Mouse (Mus musculus) CH12.LX (cell line): ENCODE measurements around the gene Socs7. TPM values are rescaled to one million over a fixed set of nuclear protein-coding genes. Genes with fewer than 3 reads are reported as not detected.

Experiments used
- DNase-seq: peaks from one replicate; pipeline ENCODE4 v3.0.0-alpha.2; 2013; ENCODE audit errors: extremely low read depth
- H3K27ac ChIP-seq: 2 replicates; pipeline ENCODE4 v1.5.1; 2012; ENCODE audit warnings: low read depth, mild to moderate bottlenecking, control low read depth, moderate library complexity; ENCODE audit not compliant: insufficient read depth
- H3K27me3 ChIP-seq: replicated peaks from 2 replicates; pipeline ENCODE3; 2012; ENCODE audit warnings: inconsistent platforms
- H3K36me3 ChIP-seq, 2 experiments: replicated peaks in 1 of 2; 2 replicates each; pipeline versions ENCODE3 to v1.6.1; 2012; ENCODE audit warnings: inconsistent platforms in 1 of 2, low read length in 1 of 2, mild to moderate bottlenecking in 1 of 2, mixed read lengths in 1 of 2, moderate library complexity in 1 of 2; ENCODE audit not compliant: control insufficient read depth in 1 of 2, insufficient read depth in 1 of 2
- H3K4me1 ChIP-seq, 2 experiments: 2 replicates each; pipeline ENCODE4 v1.6.1; 2012; ENCODE audit warnings: inconsistent platforms in 1 of 2, moderate library complexity in 1 of 2; ENCODE audit not compliant: insufficient read depth in 2 of 2, control insufficient read depth in 1 of 2
- H3K4me2 ChIP-seq: 2 replicates; pipeline ENCODE4 v1.6.1; 2012; ENCODE audit warnings: low read depth, mild to moderate bottlenecking, control low read depth; ENCODE audit not compliant: poor library complexity, insufficient read depth, severe bottlenecking
- H3K4me3 ChIP-seq, 3 experiments: fragments of 150-350 bp in 1 of 3; sonication (generic) in 1 of 3; replicated peaks in 1 of 3; 2 replicates each; pipeline versions ENCODE3 to v1.5.1; 2011 to 2012; ENCODE audit warnings: low read depth in 2 of 3, low read length in 2 of 3, mild to moderate bottlenecking in 2 of 3, moderate library complexity in 2 of 3, control low read depth in 1 of 3, improper control_type of control experiment in 1 of 3, inconsistent platforms in 1 of 3, mixed read lengths in 1 of 3; ENCODE audit not compliant: poor library complexity in 1 of 3
- H3K79me2 ChIP-seq: replicated peaks from 2 replicates; pipeline ENCODE4 v1.6.1; 2012; ENCODE audit warnings: mild to moderate bottlenecking, moderate library complexity; ENCODE audit not compliant: control insufficient read depth, poor library complexity, insufficient read depth, severe bottlenecking; ENCODE audit errors: extremely low read depth
- H3K9ac ChIP-seq: 2 replicates; pipeline ENCODE4 v1.6.1; 2012; ENCODE audit warnings: low read depth, mild to moderate bottlenecking, control low read depth, moderate library complexity; ENCODE audit not compliant: insufficient read depth
- H3K9me3 ChIP-seq: replicated peaks from 2 replicates; pipeline ENCODE3; 2012; ENCODE audit warnings: low read length, inconsistent platforms, mixed read lengths
- BHLHE40 ChIP-seq: IDR thresholded peaks from 2 replicates; pipeline ENCODE4 v1.6.1; 2011; ENCODE audit warnings: mild to moderate bottlenecking, low read depth, low read length, improper control_type of control experiment
- CTCF ChIP-seq, 2 experiments: IDR thresholded peaks in 1 of 2; conservative IDR thresholded peaks in 1 of 2; 2 replicates each; pipeline ENCODE4 v1.5.1; 2011 to 2012; ENCODE audit warnings: low read depth in 2 of 2, low read length in 2 of 2, improper control_type of control experiment in 1 of 2, inconsistent platforms in 1 of 2, mild to moderate bottlenecking in 1 of 2, moderate library complexity in 1 of 2
- E2F4 ChIP-seq: IDR thresholded peaks from 2 replicates; pipeline ENCODE4 v1.6.1; 2011; ENCODE audit warnings: low read depth, low read length, improper control_type of control experiment; ENCODE audit not compliant: insufficient replicate concordance
- EP300 ChIP-seq: IDR thresholded peaks from 2 replicates; pipeline ENCODE4 v1.6.1; 2011; ENCODE audit warnings: low read length, improper control_type of control experiment
- GABPA ChIP-seq: IDR thresholded peaks from 2 replicates; pipeline ENCODE4 v1.6.1; 2012; ENCODE audit warnings: low read depth, low read length, improper control_type of control experiment, inconsistent platforms; ENCODE audit not compliant: insufficient replicate concordance
- HCFC1 ChIP-seq: IDR thresholded peaks from 2 replicates; pipeline ENCODE4 v1.6.1; 2012; ENCODE audit warnings: low read depth, mild to moderate bottlenecking, inconsistent platforms, low read length, improper control_type of control experiment
- JUN ChIP-seq: IDR thresholded peaks from 2 replicates; pipeline ENCODE4 v1.6.1; 2011; ENCODE audit warnings: low read depth, mild to moderate bottlenecking, low read length, improper control_type of control experiment, moderate library complexity; ENCODE audit not compliant: insufficient read depth
- JUND ChIP-seq: conservative IDR thresholded peaks from 2 replicates; pipeline ENCODE4 v1.6.1; 2011; ENCODE audit warnings: low read depth, low read length, improper control_type of control experiment
- KAT2A ChIP-seq: IDR thresholded peaks from 2 replicates; pipeline ENCODE4 v1.6.1; 2012; ENCODE audit warnings: low read length, improper control_type of control experiment, inconsistent platforms; ENCODE audit not compliant: insufficient replicate concordance
- MAX ChIP-seq: IDR thresholded peaks from 2 replicates; pipeline ENCODE4 v1.6.1; 2011; ENCODE audit warnings: low read length, improper control_type of control experiment
- MXI1 ChIP-seq: IDR thresholded peaks from 2 replicates; pipeline ENCODE4 v1.6.1; 2011; ENCODE audit warnings: mild to moderate bottlenecking, low read depth, low read length, improper control_type of control experiment
- MYC ChIP-seq: IDR thresholded peaks from 2 replicates; pipeline ENCODE4 v1.6.1; 2011; ENCODE audit warnings: low read depth, mild to moderate bottlenecking, improper control_type of control experiment, low read length
- NRF1 ChIP-seq: IDR thresholded peaks from 2 replicates; pipeline ENCODE4 v1.6.1; 2014; ENCODE audit warnings: low read depth, mild to moderate bottlenecking, inconsistent platforms, low read length, improper control_type of control experiment, moderate library complexity
- PAX5 ChIP-seq: IDR thresholded peaks from 2 replicates; pipeline ENCODE4 v1.6.1; 2012; ENCODE audit warnings: low read length, inconsistent platforms, mixed read lengths
- POLR2A ChIP-seq: IDR thresholded peaks from 2 replicates; pipeline ENCODE4 v1.6.1; 2011; ENCODE audit warnings: low read depth, mild to moderate bottlenecking, improper control_type of control experiment, low read length
- POLR2AphosphoS2 ChIP-seq: IDR thresholded peaks from 2 replicates; pipeline ENCODE4 v1.6.1; 2011; ENCODE audit warnings: low read depth, low read length, improper control_type of control experiment
- RAD21 ChIP-seq: IDR thresholded peaks from 2 replicates; pipeline ENCODE4 v1.6.1; 2011; ENCODE audit warnings: low read depth, mild to moderate bottlenecking, low read length, improper control_type of control experiment, moderate library complexity
- RCOR1 ChIP-seq: conservative IDR thresholded peaks from 2 replicates; pipeline ENCODE4 v1.6.1; 2012; ENCODE audit warnings: low read depth, mild to moderate bottlenecking, inconsistent platforms, low read length, improper control_type of control experiment
- SMC3 ChIP-seq: IDR thresholded peaks from 2 replicates; pipeline ENCODE4 v1.6.1; 2011; ENCODE audit warnings: low read depth, low read length, improper control_type of control experiment
- TCF12 ChIP-seq: IDR thresholded peaks from 2 replicates; pipeline ENCODE4 v1.6.1; 2014; ENCODE audit warnings: low read depth, mild to moderate bottlenecking, inconsistent platforms, low read length, improper control_type of control experiment
- USF1 ChIP-seq: IDR thresholded peaks from 2 replicates; pipeline ENCODE4 v1.6.1; 2014; ENCODE audit warnings: low read depth, mild to moderate bottlenecking, inconsistent platforms, low read length, improper control_type of control experiment
- ZC3H11A ChIP-seq: IDR thresholded peaks from 2 replicates; pipeline ENCODE4 v1.6.1; 2012; ENCODE audit warnings: low read depth, mild to moderate bottlenecking, inconsistent platforms, low read length, improper control_type of control experiment
- ZKSCAN1 ChIP-seq: IDR thresholded peaks from 2 replicates; pipeline ENCODE4 v1.6.1; 2012; ENCODE audit warnings: low read depth, inconsistent platforms, low read length, improper control_type of control experiment, borderline replicate concordance
- ZMIZ1 ChIP-seq: IDR thresholded peaks from 2 replicates; pipeline ENCODE4 v1.6.1; 2012; ENCODE audit warnings: low read depth, mild to moderate bottlenecking, inconsistent platforms, low read length, improper control_type of control experiment
- ZNF384 ChIP-seq: IDR thresholded peaks from 2 replicates; pipeline ENCODE4 v1.6.1; 2012; ENCODE audit warnings: low read depth, low read length, improper control_type of control experiment, inconsistent platforms
- dilution Hi-C: fragments of 300-500 bp; cut with MboI; formaldehyde crosslinking; loops from 2 replicates; pipeline ENCODE4 v1.14.3; 2020; ENCODE audit warnings: low sequenced_read_pairs; ENCODE audit not compliant: extremely low pct_unique_long_range_greater_than_20kb, extremely low pct_ligation_motif_present
- in situ Hi-C: fragments of 300-500 bp; cut with MboI; formaldehyde crosslinking; loops from 3 replicates; pipeline ENCODE4 v1.14.3; 2019; ENCODE audit warnings: low sequenced_read_pairs, low pct_ligation_motif_present, low pct_unique_long_range_greater_than_20kb, mixed read lengths
- polyA plus RNA-seq: library from polyadenylated mRNA; unstranded; fragments of >175 nt; gene quantifications from 2 replicates; pipeline ENCODE4 v1.2.1, GENCODE M21; 2012; ENCODE audit warnings: low read depth; ENCODE audit not compliant: insufficient read length
- total RNA-seq, 2 experiments: library from RNA; depleted of rRNA; stranded (reverse); fragments of 300-350 nt in 1 of 2; fragments of >200 nt in 1 of 2; gene quantifications; 2 replicates each; pipeline ENCODE4 v1.2.3; 2012 to 2014

The Socs7 gene
- total and polyA plus RNA-seq, 3 experiments, result 11.9 to 17.4 (median 15.1) TPM

DNA sequence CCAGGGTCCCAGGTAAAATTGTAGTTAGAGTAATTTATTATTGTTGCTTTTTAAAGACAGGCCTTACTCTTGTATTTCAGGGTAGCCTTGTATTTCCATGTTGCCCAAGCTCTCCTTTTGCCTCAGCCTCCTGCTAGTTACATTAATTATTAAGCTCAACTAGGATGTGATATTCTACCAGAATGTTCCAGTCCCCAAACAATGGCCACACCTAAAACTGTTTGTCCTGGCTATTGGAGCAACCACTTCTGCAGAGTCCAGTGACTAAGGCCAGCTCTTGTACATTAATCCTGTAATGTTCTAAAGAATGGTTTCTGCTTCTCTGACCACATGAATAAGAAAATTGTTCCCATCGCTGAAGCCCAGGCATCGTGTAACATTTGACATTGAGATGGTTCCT lies 20.7 kb downstream of the Socs7 start:
- no peaks in the 10 kb centered on the region for H3K4me1 ChIP-seq

DNA sequence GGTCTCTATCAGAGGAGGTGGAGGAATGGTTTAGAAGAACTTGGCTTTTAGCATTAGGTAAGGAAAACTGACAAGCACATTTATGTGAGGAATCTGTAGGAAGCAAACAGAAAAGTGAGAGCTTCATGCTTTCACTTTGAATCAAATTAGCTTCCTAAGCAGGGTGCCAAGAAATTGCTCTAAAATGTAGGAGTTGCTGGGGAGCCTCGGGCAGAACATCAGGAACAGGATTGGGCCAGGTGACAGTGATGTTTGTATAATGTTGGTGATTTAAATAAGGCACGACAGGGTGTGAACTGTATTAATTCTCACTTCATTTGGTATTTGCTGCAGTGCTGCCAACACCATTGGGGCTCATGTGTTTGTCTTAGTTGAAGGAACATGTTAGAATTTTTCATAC lies 21.4 kb downstream of the Socs7 start:
- dilution Hi-C loops (no loop called here), in situ Hi-C loops (no loop called here)
- Histone ChIP-seq H3K9me3 (no peaks in the 10 kb centered on the region), H3K36me3 (peaks cover 19 to 64% of the 10 kb centered on the region in 2 experiments), H3K27me3 (no peaks in the 10 kb centered on the region), H3K79me2 (no peaks in the 10 kb centered on the region), H3K4me2 (no peak overlapping the region), H3K27ac (no peak overlapping the region), H3K4me1 (no peaks in the 10 kb centered on the region), H3K9ac (no peak overlapping the region), H3K4me3 (no peak overlapping the region)
- TF ChIP-seq RCOR1 (no peak), KAT2A (no peak), JUND (no peak), NRF1 (no peak), ZC3H11A (no peak), ZNF384 (no peak), E2F4 (no peak), ZKSCAN1 (no peak), PAX5 (no peak), SMC3 (no peak), POLR2A (no peak), TCF12 (no peak)
- DNase-seq, result no peak

More for the DNA sequence above, 20.7 kb downstream of the Socs7 start:
- dilution Hi-C loops (no loop called here), in situ Hi-C loops (no loop called here)
- no peak overlapping the region for H3K4me2 ChIP-seq
- H3K27me3 ChIP-seq, result no peaks in the 10 kb centered on the region
- H3K27ac ChIP-seq, result no peak overlapping the region
- no peak for DNase-seq
- no peaks in the 10 kb centered on the region for H3K79me2 ChIP-seq
- H3K4me3 ChIP-seq, result no peak overlapping the region
- H3K36me3 ChIP-seq, result peaks cover 26 to 65% of the 10 kb centered on the region in 2 experiments
- H3K9ac ChIP-seq, result no peak overlapping the region
- no peaks in the 10 kb centered on the region for H3K9me3 ChIP-seq
- TF ChIP-seq GABPA (no peak), HCFC1 (no peak), PAX5 (no peak), MXI1 (no peak), MAX (no peak), KAT2A (no peak), MYC (no peak), POLR2AphosphoS2 (no peak), BHLHE40 (no peak), ZMIZ1 (no peak), POLR2A (no peak), CTCF (conservative IDR thresholded peaks at IDR 0.05 in 1 of 2, IDR thresholded peaks at IDR 0.05 in 1 of 2; ENCODE audit: low read depth in 2 of 2, low read length in 2 of 2) (no peak), EP300 (no peak), USF1 (no peak), JUN (no peak), RAD21 (no peak)
